Mouse (Mus musculus) liver, postnatal 0 days (tissue): ENCODE results near the gene Aldh3b2.

ENCODE experiments used
- CTCF ChIP-seq: sonication (generic); IDR thresholded peaks from 2 replicates; pipeline ENCODE4 v1.5.1; 2016; ENCODE audit warnings: antibody characterized with exemption, low read depth
- EP300 ChIP-seq: IDR thresholded peaks from 2 replicates; pipeline ENCODE4 v1.6.1; 2016; ENCODE audit warnings: antibody characterized with exemption, low read depth, mild to moderate bottlenecking

- TF ChIP-seq CTCF (no peak), EP300 (no peak)
These were observed 51.1 kb downstream of the Aldh3b2 start for GRCm38 (mm10) chr19:4023185-4023584.
